Mouse (Mus musculus): ENCODE results near the gene Epb42.
A peak's percentile ranks its signal among the peaks of the same experiment; 100 is the strongest.
"Not testable (repeated sequence)": the region's sequence is repeated elsewhere in the genome, so short reads cannot be mapped to it uniquely, and the experiment has no call there.

The Epb42 gene

GRCm38 (mm10) chr2:121036733-121037341 is at the start of gene Epb42:
Gene Epb42, minus strand, starts transcription at chr2:121037072.
- no peak for DNase-seq (ENCODE audit: low spot score in 2 of 2)

GRCm38 (mm10) chr2:121085480-121086185 is 48.8 kb upstream of the Epb42 start, which contains the start of gene Tgm5:
Gene Tgm5, minus strand, starts transcription at chr2:121085841.
- no peak for DNase-seq (ENCODE audit: low spot score in 2 of 2)

GRCm38 (mm10) chr2:121082626-121083025 is 45.8 kb upstream of the Epb42 start:
- DNase-seq (ENCODE audit: low spot score in 2 of 2), result no peak

- no peak for DNase-seq (ENCODE audit: low spot score in 2 of 2)
Measured at GRCm38 (mm10) chr2:121074747-121075146, 37.9 kb upstream of the Epb42 start.

GRCm38 (mm10) chr2:121071871-121072270 is 35.0 kb upstream of the Epb42 start:
- no peak for DNase-seq (ENCODE audit: low spot score in 2 of 2)

- no peak for DNase-seq (ENCODE audit: low spot score in 2 of 2)
Measured at GRCm38 (mm10) chr2:121069506-121069905, 32.6 kb upstream of the Epb42 start.

- no peak for DNase-seq (ENCODE audit: low spot score in 2 of 2)
Measured at GRCm38 (mm10) chr2:121067116-121067515, 30.2 kb upstream of the Epb42 start.

- DNase-seq (ENCODE audit: low spot score in 2 of 2), result no peak
Measured at GRCm38 (mm10) chr2:121061315-121061714, 24.4 kb upstream of the Epb42 start.

- DNase-seq (ENCODE audit: low spot score in 2 of 2), result no peak
Measured at GRCm38 (mm10) chr2:121057997-121058396, 21.1 kb upstream of the Epb42 start.

- DNase-seq (ENCODE audit: low spot score in 2 of 2), result no peak
Measured at GRCm38 (mm10) chr2:121055915-121056314, 19.0 kb upstream of the Epb42 start.

GRCm38 (mm10) chr2:121054060-121054459 is 17.2 kb upstream of the Epb42 start:
- DNase-seq (ENCODE audit: low spot score in 2 of 2), result no peak

- no peak for DNase-seq (ENCODE audit: low spot score in 2 of 2)
Measured at GRCm38 (mm10) chr2:121052176-121052575, 15.3 kb upstream of the Epb42 start.

- no peak for DNase-seq (ENCODE audit: low spot score in 2 of 2)
Measured at GRCm38 (mm10) chr2:121045653-121046052, 8.8 kb upstream of the Epb42 start.

- DNase-seq (ENCODE audit: low spot score in 2 of 2), result peak in 1 of 2 experiments; percentile 23
Measured at GRCm38 (mm10) chr2:121041098-121041497, 4.2 kb upstream of the Epb42 start.

GRCm38 (mm10) chr2:121039382-121039781 is 2.5 kb upstream of the Epb42 start:
- DNase-seq (ENCODE audit: low spot score in 2 of 2), result no peak

GRCm38 (mm10) chr2:121038851-121039250 is 2.0 kb upstream of the Epb42 start:
- DNase-seq (ENCODE audit: low spot score in 2 of 2), result not testable (repeated sequence)

GRCm38 (mm10) chr2:121022918-121023317 is 14.0 kb downstream of the Epb42 start:
- DNase-seq (ENCODE audit: low spot score in 2 of 2), result no peak

- DNase-seq (ENCODE audit: low spot score in 2 of 2), result no peak
Measured at GRCm38 (mm10) chr2:121017151-121017550, 19.7 kb downstream of the Epb42 start.

- DNase-seq (ENCODE audit: low spot score in 2 of 2), result no peak
Measured at GRCm38 (mm10) chr2:121016226-121016625, 20.6 kb downstream of the Epb42 start.

- no peak for DNase-seq (ENCODE audit: low spot score in 2 of 2)
Measured at GRCm38 (mm10) chr2:121015507-121015906, 21.4 kb downstream of the Epb42 start.

GRCm38 (mm10) chr2:121012676-121013075 is 24.2 kb downstream of the Epb42 start:
- DNase-seq (ENCODE audit: low spot score in 2 of 2), result no peak

- DNase-seq (ENCODE audit: low spot score in 2 of 2), result no peak
Measured at GRCm38 (mm10) chr2:121009071-121009677, 27.7 kb downstream of the Epb42 start.

GRCm38 (mm10) chr2:121008664-121009007 is 28.2 kb downstream of the Epb42 start:
- no peak for DNase-seq (ENCODE audit: low spot score in 2 of 2)

All from frontal cortex, postnatal 25 days (tissue).